Mouse (Mus musculus): ENCODE results near the gene Fam102a. TPM values are rescaled to one million over a fixed set of nuclear protein-coding genes. Genes with fewer than 3 reads are reported as not detected.

Fam102a gene
- total RNA-seq, 1 experiment from 2014 or later = 25.6 TPM

- peak; percentile 51 for DNase-seq
These were observed 46.4 kb downstream of the Fam102a start for GRCm38 (mm10) chr2:32581450-32582095.

- DNase-seq = peak; percentile 87
These were observed 48.0 kb downstream of the Fam102a start for GRCm38 (mm10) chr2:32582830-32583799.

GRCm38 (mm10) chr2:32585149-32585714 lies 50.1 kb downstream of the Fam102a start:
- no peak for DNase-seq

GRCm38 (mm10) chr2:32586871-32587351 lies 51.8 kb downstream of the Fam102a start, which contains the start of gene St6galnac4:
Gene St6galnac4, plus strand, starts transcription at chr2:32587095.
- peak; percentile 95 for DNase-seq

- no peak for DNase-seq
These were observed 52.7 kb downstream of the Fam102a start for GRCm38 (mm10) chr2:32587731-32588321.

- DNase-seq = peak; percentile 61
These were observed 54.2 kb downstream of the Fam102a start for GRCm38 (mm10) chr2:32589213-32589795.

GRCm38 (mm10) chr2:32590224-32590623 lies 55.1 kb downstream of the Fam102a start:
- peak; percentile 52 for DNase-seq

GRCm38 (mm10) chr2:32591249-32591648 lies 56.1 kb downstream of the Fam102a start:
- no peak for DNase-seq

- DNase-seq = peak; percentile 48
These were observed 61.6 kb downstream of the Fam102a start for GRCm38 (mm10) chr2:32596725-32597124.

- no peak for DNase-seq
These were observed 62.1 kb downstream of the Fam102a start for GRCm38 (mm10) chr2:32597248-32597647.

GRCm38 (mm10) chr2:32597699-32598098 lies 62.6 kb downstream of the Fam102a start:
- no peak for DNase-seq

GRCm38 (mm10) chr2:32598506-32598905 lies 63.4 kb downstream of the Fam102a start:
- DNase-seq = peak; percentile 38

GRCm38 (mm10) chr2:32599409-32599808 lies 64.3 kb downstream of the Fam102a start, which contains the start of gene St6galnac6:
Gene St6galnac6, plus strand, starts transcription at chr2:32599709.
- no peak for DNase-seq

- DNase-seq = peak; percentile 66
These were observed 66.4 kb downstream of the Fam102a start for GRCm38 (mm10) chr2:32601417-32602065.

- DNase-seq = peak; percentile 92
These were observed 67.5 kb downstream of the Fam102a start for GRCm38 (mm10) chr2:32602600-32603054.

- DNase-seq = no peak
These were observed 69.5 kb downstream of the Fam102a start for GRCm38 (mm10) chr2:32604631-32605030.

- DNase-seq = peak; percentile 94
These were observed 71.3 kb downstream of the Fam102a start for GRCm38 (mm10) chr2:32606161-32607142.

GRCm38 (mm10) chr2:32607262-32607947 lies 72.3 kb downstream of the Fam102a start:
- peak; percentile 64 for DNase-seq

- peak; percentile 90 for DNase-seq
These were observed 73.1 kb downstream of the Fam102a start for GRCm38 (mm10) chr2:32608141-32608777.

Data from adrenal gland, postnatal 14 days (tissue).